Mouse (Mus musculus) testis, adult 2 months (tissue): Measurements from ENCODE around the gene Taz.

Experiments used
- CTCF ChIP-seq: fragments of 200-500 bp; IDR thresholded peaks from 2 replicates; pipeline ENCODE4 v1.5.1; 2012; ENCODE audit warnings: low read depth, mild to moderate bottlenecking, inconsistent platforms, low read length, moderate library complexity; ENCODE audit not compliant: control insufficient read depth, insufficient read depth, insufficient replicate concordance
- POLR2A ChIP-seq: fragments of 200-500 bp; IDR thresholded peaks from 2 replicates; pipeline ENCODE4 v1.6.1; 2012; ENCODE audit warnings: low read depth, mild to moderate bottlenecking, inconsistent platforms, low read length, moderate library complexity; ENCODE audit not compliant: control insufficient read depth

GRCm38 (mm10) chrX:74245687-74246086 lies 36.0 kb upstream of the Taz start:
- TF ChIP-seq CTCF (no peak), POLR2A (no peak)
